In genomic region chr9:21288404-21289336, GRCm38 (mm10) we compare ENCODE assay signal across 8 mouse cellular contexts. TPM values are rescaled to one million over a fixed set of nuclear protein-coding genes. Genes with fewer than 3 reads are reported as not detected.
DNase-seq lines count a peak whose midpoint lies in the region; ATAC-seq lines count a peak whose summit lies in the region.

No protein-coding gene starts in this region.

- H3K27ac ChIP-seq in brown adipose tissue, adult 24 weeks (replicated peaks; ENCODE audit: low read depth, low read length) = peak overlapping the region; percentile 69
- peak overlapping the region; percentile 87 for H3K27ac ChIP-seq in hindbrain, embryonic 14.5 days

- peak overlapping the region; percentile 72 for H3K4me2 ChIP-seq in hindbrain, embryonic 14.5 days (replicated peaks)

- peak; percentile 33 to 34 for DNase-seq in lung, adult 18-20 months
- DNase-seq in lung, postnatal 25 days (ENCODE audit: low spot score) = no peak
- DNase-seq in hindbrain, embryonic 14.5 days (ENCODE audit: low spot score) = no peak
- peak; percentile 22 for DNase-seq in lung, postnatal 14 days
- DNase-seq in thymus, postnatal 10 days (ENCODE audit: low spot score in 2 of 2) = peak; percentile 59
- no peak for DNase-seq in frontal cortex, postnatal 25 days (ENCODE audit: low spot score in 2 of 2)
- no peak for DNase-seq in urinary bladder, postnatal 14 days (ENCODE audit: low spot score)

- peaks cover 12% of the 10 kb centered on the region for H3K4me1 ChIP-seq in brown adipose tissue, adult 24 weeks (ENCODE audit: control insufficient read depth, insufficient read depth, insufficient read length, low read length)
- peaks cover 33% of the 10 kb centered on the region for H3K4me1 ChIP-seq in hindbrain, embryonic 14.5 days (replicated peaks; ENCODE audit: control insufficient read depth, insufficient read depth, low read length)

- peaks cover 22% of the 10 kb centered on the region for H3K36me3 ChIP-seq in hindbrain, embryonic 14.5 days (replicated peaks; ENCODE audit: control insufficient read depth, insufficient read depth)

- H3K27me3 ChIP-seq in hindbrain, embryonic 14.5 days (ENCODE audit: control insufficient read depth, insufficient read depth, low read length) = no peaks in the 10 kb centered on the region

- ATAC-seq in hindbrain, embryonic 14.5 days (ENCODE audit: low FRiP score) = no peak

- no peaks in the 10 kb centered on the region for H3K9me3 ChIP-seq in hindbrain, embryonic 14.5 days (ENCODE audit: control insufficient read depth, low read length)

- H3K9ac ChIP-seq in hindbrain, embryonic 14.5 days = peak overlapping the region; percentile 66

- 80% methylated on average over 13 of the region's 13 CpGs for WGBS in hindbrain, embryonic 14.5 days

- peak overlapping the region; percentile 58 for H3K4me3 ChIP-seq in brown adipose tissue, adult 24 weeks (ENCODE audit: insufficient read depth, low read depth, low read length)
- peak overlapping the region; percentile 51 for H3K4me3 ChIP-seq in hindbrain, embryonic 14.5 days (replicated peaks; ENCODE audit: low read length)

RNA-seq across cellular contexts. Expression of gene Kri1, which starts 0.9 kb away (rescaled TPM):
- 10.9 and 16.2 TPM in 2 replicates for polyA plus RNA-seq in brown adipose tissue, adult 24 weeks (2012; ENCODE audit: insufficient read depth, insufficient read length, missing spikeins)
- polyA plus RNA-seq in hindbrain, embryonic 14.5 days (2014; fragmentation: Nextera tagmentation; extraction: Ambion mirVana) = 11.2 and 15.6 TPM in 2 replicates

RNA-seq across cellular contexts. Expression of gene Cdkn2d, which starts 2.5 kb away (rescaled TPM):
- 11.1 and 13.5 TPM in 2 replicates for polyA plus RNA-seq in brown adipose tissue, adult 24 weeks (2012; ENCODE audit: insufficient read depth, insufficient read length, missing spikeins)
- polyA plus RNA-seq in hindbrain, embryonic 14.5 days (2014; fragmentation: Nextera tagmentation; extraction: Ambion mirVana) = 107 and 112 TPM in 2 replicates

RNA-seq across cellular contexts. Expression of gene Ap1m2, which starts 23.5 kb away (rescaled TPM):
- polyA plus RNA-seq in brown adipose tissue, adult 24 weeks (2012; ENCODE audit: insufficient read depth, insufficient read length, missing spikeins) = not detected in 2 replicates
- polyA plus RNA-seq in hindbrain, embryonic 14.5 days (2014; fragmentation: Nextera tagmentation; extraction: Ambion mirVana) = 1.8 and 2.2 TPM in 2 replicates

RNA-seq across cellular contexts. Expression of gene Atg4d, which starts 23.6 kb away (rescaled TPM):
- polyA plus RNA-seq in brown adipose tissue, adult 24 weeks (2012; ENCODE audit: insufficient read depth, insufficient read length, missing spikeins) = 23.5 and 23.7 TPM in 2 replicates
- polyA plus RNA-seq in hindbrain, embryonic 14.5 days (2014; fragmentation: Nextera tagmentation; extraction: Ambion mirVana) = 38.1 and 46.9 TPM in 2 replicates

RNA-seq across cellular contexts. Expression of gene Slc44a2, which starts 31.8 kb away (rescaled TPM):
- polyA plus RNA-seq in brown adipose tissue, adult 24 weeks (2012; ENCODE audit: insufficient read depth, insufficient read length, missing spikeins) = 9.0 and 9.6 TPM in 2 replicates
- 58.4 and 62.3 TPM in 2 replicates for polyA plus RNA-seq in hindbrain, embryonic 14.5 days (2014; fragmentation: Nextera tagmentation; extraction: Ambion mirVana)

Comparison
In these comparisons a context has a peak if more than half of its experiments do, and no peak if none do; other contexts are left out.
1. DNase-seq: peak in lung, adult 18-20 months (2 of 2), lung, postnatal 14 days (single experiment) and thymus, postnatal 10 days (2 of 2); none in lung, postnatal 25 days (single experiment), hindbrain, embryonic 14.5 days (single experiment), frontal cortex, postnatal 25 days (0 of 2) and urinary bladder, postnatal 14 days (single experiment).